In the genomic region with DNA sequence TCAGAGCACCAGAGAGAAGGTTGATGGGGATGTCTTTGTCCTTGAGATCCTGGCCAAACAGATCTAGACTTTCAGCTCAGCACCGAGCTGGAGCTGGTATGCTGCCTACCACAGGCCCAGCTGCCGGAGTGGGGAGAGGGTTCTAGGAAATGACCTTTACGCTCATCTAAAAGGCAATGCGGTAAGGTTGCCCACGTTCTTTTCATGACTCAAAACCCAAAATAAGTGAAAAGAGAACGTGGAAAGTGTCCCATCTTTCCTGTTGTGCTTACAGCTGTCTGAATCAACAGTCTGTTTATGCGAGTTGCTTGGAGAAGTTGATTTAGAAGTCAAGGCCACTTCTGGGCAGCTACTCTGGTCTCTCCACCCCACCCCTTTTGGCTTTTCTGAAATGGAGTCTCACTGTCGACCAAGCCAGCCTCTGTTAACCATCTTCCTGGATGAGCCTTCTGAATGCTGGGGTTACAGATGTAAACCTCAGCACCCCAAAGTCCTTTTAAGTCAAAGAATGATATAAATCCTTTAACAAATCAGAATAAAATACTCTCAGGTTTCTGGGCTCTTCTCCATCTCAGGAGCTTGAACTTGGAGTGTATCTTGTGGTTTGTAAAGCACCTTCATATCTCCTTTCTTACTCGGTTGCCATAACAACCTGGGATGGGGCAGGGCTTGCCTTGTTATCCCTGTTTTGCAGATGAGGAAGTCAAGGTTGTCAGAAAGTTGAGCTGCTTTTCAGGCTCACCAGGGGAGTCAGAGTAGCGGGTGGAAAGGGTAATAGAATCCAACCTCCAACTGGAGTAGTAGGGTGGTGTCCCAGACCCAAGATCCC, we compare ENCODE assay signal across 1 mouse cellular context.
TF ChIP-seq lines count a peak whose summit lies in the region.

No protein-coding gene starts in this region.

TF ChIP-seq in MEL, 35 proteins besides CTCF, POLR2A, EP300 and RAD21 (continued from another document):
- TF ChIP-seq USF1 (IDR thresholded peaks at IDR 0.05; ENCODE audit: low read depth, low read length), result no peak
- TF ChIP-seq SIN3A (IDR thresholded peaks at IDR 0.05; ENCODE audit: low read length), result peak; percentile 82
- no peak for TF ChIP-seq KAT2A (conservative IDR thresholded peaks at IDR 0.05; ENCODE audit: low read depth, low read length)
- peak; percentile 78 for TF ChIP-seq TAL1 (IDR thresholded peaks at IDR 0.05; ENCODE audit: low read length)
- no peak for TF ChIP-seq JUND (IDR thresholded peaks at IDR 0.05; ENCODE audit: low read depth, low read length)
- peak; percentile 83 for TF ChIP-seq TCF12 (IDR thresholded peaks at IDR 0.05; ENCODE audit: low read depth, low read length)
- no peak for TF ChIP-seq GABPA (IDR thresholded peaks at IDR 0.05; ENCODE audit: low read depth, low read length)
- no peak for TF ChIP-seq NRF1 (IDR thresholded peaks at IDR 0.05; ENCODE audit: insufficient read depth, low read depth, low read length, poor library complexity, severe bottlenecking)
- peak; percentile 88 for TF ChIP-seq GATA1 (IDR thresholded peaks at IDR 0.05; ENCODE audit: low read depth, low read length)
- no peak for TF ChIP-seq POLR2AphosphoS5 (IDR thresholded peaks at IDR 0.05; ENCODE audit: borderline replicate concordance, low read depth, low read length)
- peak; percentile 58; the same call in 1 of the 2 replicates for TF ChIP-seq ETS1 (IDR thresholded peaks at IDR 0.05; ENCODE audit: low read depth, low read length)
- TF ChIP-seq BHLHE40 (IDR thresholded peaks at IDR 0.05; ENCODE audit: borderline replicate concordance, low read depth, low read length), result peak; percentile 31; the same call in 1 of the 2 replicates
